Comparison of ENCODE assay signal across 25 mouse cellular contexts in genomic region chr4:63748061-63748730, GRCm38 (mm10). TPM values are rescaled to one million over a fixed set of nuclear protein-coding genes. Genes with fewer than 3 reads are reported as not detected.
DNase-seq lines count a peak whose midpoint lies in the region; TF ChIP-seq lines count a peak whose summit lies in the region.
"Had no signal": no experiment of that assay in that cellular context is flagged by ENCODE, and none has a peak within 500 bp of the region (broad histone marks: within the 10 kb centered on the region; RNA-seq: fewer than 3 reads in every experiment).

No protein-coding gene starts in this region.

- H3K27ac ChIP-seq in heart, embryonic 10.5 days, result no peak overlapping the region
- peak overlapping the region; percentile 89 for H3K27ac ChIP-seq in CH12.LX (ENCODE audit: insufficient read depth, low read depth)
- H3K27ac ChIP-seq: embryonic facial prominence, embryonic 13.5 days; embryonic facial prominence, embryonic 15.5 days; forebrain, embryonic 10.5 days; forebrain, embryonic 12.5 days had no signal

- H3K4me2 ChIP-seq in CH12.LX (ENCODE audit: insufficient read depth, low read depth, poor library complexity, severe bottlenecking), result no peak overlapping the region; the same call in none of the 2 replicates
- H3K4me2 ChIP-seq: embryonic facial prominence, embryonic 13.5 days; embryonic facial prominence, embryonic 15.5 days; forebrain, embryonic 12.5 days had no signal

- no peaks in the 10 kb centered on the region for H3K36me3 ChIP-seq in heart, embryonic 10.5 days
- H3K36me3 ChIP-seq in CH12.LX (replicated peaks in 1 of 2; ENCODE audit: control insufficient read depth in 1 of 2, insufficient read depth in 1 of 2, low read length in 1 of 2), result peaks cover 0 to 5% of the 10 kb centered on the region in 2 experiments
- H3K36me3 ChIP-seq: embryonic facial prominence, embryonic 13.5 days; embryonic facial prominence, embryonic 15.5 days; forebrain, embryonic 10.5 days; forebrain, embryonic 12.5 days had no signal

- TF ChIP-seq RAD21 in CH12.LX (IDR thresholded peaks at IDR 0.05; ENCODE audit: low read depth, low read length), result no peak; the same call in 1 of the 2 replicates

- H3K4me3 ChIP-seq in heart, embryonic 10.5 days, result no peak overlapping the region
- no peak overlapping the region for H3K4me3 ChIP-seq in CH12.LX (replicated peaks in 1 of 3; ENCODE audit: low read depth in 2 of 3, low read length in 2 of 3, poor library complexity in 1 of 3)
- H3K4me3 ChIP-seq: embryonic facial prominence, embryonic 13.5 days; embryonic facial prominence, embryonic 15.5 days; erythroblast, embryonic 14.5 days; forebrain, embryonic 10.5 days; forebrain, embryonic 12.5 days had no signal

- H3K9me3 ChIP-seq in heart, embryonic 10.5 days, result no peaks in the 10 kb centered on the region
- H3K9me3 ChIP-seq in CH12.LX (replicated peaks; ENCODE audit: low read length), result no peaks in the 10 kb centered on the region
- H3K9me3 ChIP-seq: embryonic facial prominence, embryonic 13.5 days; embryonic facial prominence, embryonic 15.5 days; forebrain, embryonic 10.5 days; forebrain, embryonic 12.5 days had no signal

- intact Hi-C loops in heart, postnatal 36 days (cut with DNase I), result no loop called here

- peaks cover 17% of the 10 kb centered on the region for H3K4me1 ChIP-seq in heart, embryonic 10.5 days
- peaks cover 41 to 74% of the 10 kb centered on the region in 2 experiments for H3K4me1 ChIP-seq in CH12.LX (ENCODE audit: control insufficient read depth in 1 of 2, insufficient read depth in 2 of 2)
- H3K4me1 ChIP-seq: forebrain, embryonic 12.5 days had no signal

- no peak for TF ChIP-seq CTCF in CH12.LX (conservative IDR thresholded peaks at IDR 0.05 in 1 of 2, IDR thresholded peaks at IDR 0.05 in 1 of 2; ENCODE audit: low read depth in 2 of 2, low read length in 2 of 2)

- peak; percentile 22 for DNase-seq in heart, embryonic 10.5 days (ENCODE audit: low spot score)
- DNase-seq in heart, postnatal 36 days, result no peak
- peak; percentile 39 to 45 for DNase-seq in spleen, postnatal 36 days (ENCODE audit: low spot score in 2 of 2)
- DNase-seq in spleen, postnatal 14 days (ENCODE audit: low spot score in 2 of 2), result no peak
- peak; percentile 95 for DNase-seq in CH12.LX (ENCODE audit: extremely low read depth)
- no peak for DNase-seq in retina, embryonic 14.5 days (ENCODE audit: low spot score)
- DNase-seq: adrenal gland, adult 2 months; adrenal gland, postnatal 10 days; adrenal gland, postnatal 25 days; cerebellum, adult 11 months; cerebellum, adult 18-20 months; cerebellum, adult 8-10 months; cerebellum, adult 9-11 months; cerebellum, postnatal 14 days; cerebellum, postnatal 36 days; embryo, embryonic 11 days had no signal

- in situ Hi-C loops in CH12.LX (cut with MboI; ENCODE audit: low pct_ligation_motif_present, low pct_unique_long_range_greater_than_20kb, low sequenced_read_pairs), result loop anchor here (10.0 kb wide), 1 partner anchor 187 kb away; no protein-coding TSS in a partner anchor

- peak; percentile 94 for TF ChIP-seq EP300 in CH12.LX (IDR thresholded peaks at IDR 0.05; ENCODE audit: low read length)

- peak overlapping the region; percentile 33; the same call in 1 of the 2 replicates for H3K9ac ChIP-seq in CH12.LX (ENCODE audit: insufficient read depth, low read depth)
- H3K9ac ChIP-seq: embryonic facial prominence, embryonic 13.5 days; embryonic facial prominence, embryonic 15.5 days; forebrain, embryonic 12.5 days had no signal

- H3K79me2 ChIP-seq in CH12.LX (replicated peaks; ENCODE audit: control insufficient read depth, extremely low read depth, insufficient read depth, poor library complexity, severe bottlenecking), result 0 out of 2 replicates have a peak, but pooled peaks cover 3% of the 10 kb centered on the region

- 68% methylated on average over 3 of the region's 3 CpGs for WGBS in heart, embryonic 10.5 days

- peaks cover 23% of the 10 kb centered on the region; the same call in 1 of the 2 replicates for H3K27me3 ChIP-seq in heart, embryonic 10.5 days (ENCODE audit: insufficient read depth, poor library complexity, severe bottlenecking)
- H3K27me3 ChIP-seq in CH12.LX (replicated peaks), result no peaks in the 10 kb centered on the region
- H3K27me3 ChIP-seq: embryonic facial prominence, embryonic 13.5 days; embryonic facial prominence, embryonic 15.5 days; forebrain, embryonic 12.5 days had no signal

- dilution Hi-C loops in CH12.LX (cut with MboI; ENCODE audit: extremely low pct_ligation_motif_present, extremely low pct_unique_long_range_greater_than_20kb, low sequenced_read_pairs), result no loop called here

- no peak for TF ChIP-seq POLR2A in CH12.LX (IDR thresholded peaks at IDR 0.05; ENCODE audit: low read depth, low read length)

TF ChIP-seq in CH12.LX, 34 proteins besides CTCF, POLR2A, EP300 and RAD21:
- TF ChIP-seq BHLHE40 (IDR thresholded peaks at IDR 0.05; ENCODE audit: low read depth, low read length), result peak; percentile 84
- peak; percentile 82 for TF ChIP-seq SIN3A (IDR thresholded peaks at IDR 0.05; ENCODE audit: low read length)
- peak; percentile 71; the same call in 1 of the 2 replicates for TF ChIP-seq TBP (conservative IDR thresholded peaks at IDR 0.05; ENCODE audit: low read depth, low read length)
- no peak; the same call in none of the 2 replicates for TF ChIP-seq CHD1 (IDR thresholded peaks at IDR 0.05; ENCODE audit: low read depth, low read length)
- TF ChIP-seq POLR2AphosphoS2 (IDR thresholded peaks at IDR 0.05; ENCODE audit: low read depth, low read length), result peak; percentile 42; the same call in 1 of the 2 replicates
- peak; percentile 72 for TF ChIP-seq RCOR1 (conservative IDR thresholded peaks at IDR 0.05; ENCODE audit: low read depth, low read length)
- no peak for TF ChIP-seq E2F4 (IDR thresholded peaks at IDR 0.05; ENCODE audit: insufficient replicate concordance, low read depth, low read length)
- peak; percentile 14; the same call in 1 of the 2 replicates for TF ChIP-seq ELF1 (IDR thresholded peaks at IDR 0.05; ENCODE audit: low read depth, low read length)
- TF ChIP-seq MYC (IDR thresholded peaks at IDR 0.05; ENCODE audit: low read depth, low read length), result peak; percentile 66; the same call in 1 of the 2 replicates
- TF ChIP-seq ZMIZ1 (IDR thresholded peaks at IDR 0.05; ENCODE audit: low read depth, low read length), result 0 out of 2 replicates have a peak, but pooled peaks have one; percentile 71
- TF ChIP-seq IRF4 (IDR thresholded peaks at IDR 0.05; ENCODE audit: low read depth, low read length), result peak; percentile 94
- peak; percentile 16; the same call in 1 of the 2 replicates for TF ChIP-seq JUN (IDR thresholded peaks at IDR 0.05; ENCODE audit: insufficient read depth, low read depth, low read length)
- TF ChIP-seq KAT2A (IDR thresholded peaks at IDR 0.05; ENCODE audit: insufficient replicate concordance, low read length), result 0 out of 2 replicates have a peak, but pooled peaks have one; percentile 64
- TF ChIP-seq MEF2A (IDR thresholded peaks at IDR 0.05; ENCODE audit: borderline replicate concordance, low read depth, low read length), result peak; percentile 89
- TF ChIP-seq MXI1 (IDR thresholded peaks at IDR 0.05; ENCODE audit: low read depth, low read length), result peak; percentile 41; the same call in 1 of the 2 replicates
- TF ChIP-seq NELFE (IDR thresholded peaks at IDR 0.05; ENCODE audit: low read depth, low read length), result no peak
- no peak for TF ChIP-seq USF1 (IDR thresholded peaks at IDR 0.05; ENCODE audit: low read depth, low read length)
- peak; percentile 59; the same call in 1 of the 2 replicates for TF ChIP-seq MAZ (IDR thresholded peaks at IDR 0.05; ENCODE audit: low read depth, low read length)
- TF ChIP-seq HCFC1 (IDR thresholded peaks at IDR 0.05; ENCODE audit: low read depth, low read length), result no peak; the same call in 1 of the 2 replicates
- TF ChIP-seq NRF1 (IDR thresholded peaks at IDR 0.05; ENCODE audit: low read depth, low read length), result 0 out of 2 replicates have a peak, but pooled peaks have one; percentile 28
- TF ChIP-seq SMC3 (IDR thresholded peaks at IDR 0.05; ENCODE audit: low read depth, low read length), result 0 out of 2 replicates have a peak, but pooled peaks have one; percentile 25
- peak; percentile 74 for TF ChIP-seq CHD2 (IDR thresholded peaks at IDR 0.05; ENCODE audit: low read length)
- peak; percentile 90 for TF ChIP-seq MAFK (IDR thresholded peaks at IDR 0.05; ENCODE audit: insufficient replicate concordance, low read length)
- TF ChIP-seq ZKSCAN1 (IDR thresholded peaks at IDR 0.05; ENCODE audit: borderline replicate concordance, low read depth, low read length), result no peak; the same call in 1 of the 2 replicates
- TF ChIP-seq ETS1 (conservative IDR thresholded peaks at IDR 0.05; ENCODE audit: low read depth, low read length), result peak; percentile 94
- TF ChIP-seq JUND (conservative IDR thresholded peaks at IDR 0.05; ENCODE audit: low read depth, low read length), result peak; percentile 49
- TF ChIP-seq UBTF (IDR thresholded peaks at IDR 0.05; ENCODE audit: low read depth, low read length), result no peak
- 0 out of 2 replicates have a peak, but pooled peaks have one; percentile 36 for TF ChIP-seq ZNF384 (IDR thresholded peaks at IDR 0.05; ENCODE audit: low read depth, low read length)
- TF ChIP-seq ZC3H11A (IDR thresholded peaks at IDR 0.05; ENCODE audit: low read depth, low read length), result no peak; the same call in 1 of the 2 replicates
- TF ChIP-seq MAX (IDR thresholded peaks at IDR 0.05; ENCODE audit: low read length), result 0 out of 2 replicates have a peak, but pooled peaks have one; percentile 81
- no peak for TF ChIP-seq USF2 (conservative IDR thresholded peaks at IDR 0.05; ENCODE audit: low read depth, low read length)
- TF ChIP-seq TCF12 (IDR thresholded peaks at IDR 0.05; ENCODE audit: low read depth, low read length), result peak; percentile 97
- TF ChIP-seq GABPA (IDR thresholded peaks at IDR 0.05; ENCODE audit: insufficient replicate concordance, low read depth, low read length), result no peak
- no peak for TF ChIP-seq PAX5 (IDR thresholded peaks at IDR 0.05; ENCODE audit: low read length)

RNA-seq across cellular contexts. Expression of gene Tnfsf15, which starts 3.3 kb away (rescaled TPM):
- 0.14 and 0.19 TPM in 2 replicates for polyA plus RNA-seq in heart, embryonic 10.5 days (2016; fragmentation: Nextera tagmentation; extraction: Ambion mirVana)
- total RNA-seq in heart, postnatal 36 days (2021), result not detected
- total RNA-seq in CH12.LX (2012; rRNA removed) (62.5 and 93.9 TPM in 2 replicates), CH12.LX (2014; rRNA removed) (127 and 139 TPM in 2 replicates)
- 47.0 and 63.3 TPM in 2 replicates for polyA plus RNA-seq in CH12.LX (2012; ENCODE audit: insufficient read length, low read depth)
- total RNA-seq: common myeloid progenitor, adult 5-6 weeks; MEL had no signal
- polyA plus RNA-seq: adrenal gland, adult 2 months; embryonic facial prominence, embryonic 13.5 days; erythroblast, embryonic 14.5 days; forebrain, embryonic 10.5 days; forebrain, embryonic 12.5 days; forebrain, embryonic 14.5 days; forebrain, embryonic 16.5 days had no signal

Comparison
In these comparisons a context has a peak if more than half of its experiments do, and no peak if none do; other contexts are left out.
1. DNase-seq: peak in heart, embryonic 10.5 days (single experiment), spleen, postnatal 36 days (2 of 2) and CH12.LX (single experiment); none in heart, postnatal 36 days (0 of 2), spleen, postnatal 14 days (0 of 2) and retina, embryonic 14.5 days (single experiment).
2. RNA of gene Tnfsf15, which starts 3.3 kb away (total RNA-seq): 62.5 to 139 TPM in CH12.LX; not detected in heart, postnatal 36 days; every median in the first group is over 10 times any median in the second.